Mouse (Mus musculus) right cerebral cortex, postnatal 14 days (tissue): ENCODE measurements around the gene Gprin2.
A peak's percentile ranks its signal among the peaks of the same experiment; 100 is the strongest.

Experiments
- DNase-seq: peaks from one replicate; pipeline ENCODE4 v3.0.0; 2022

Gprin2 gene

DNA sequence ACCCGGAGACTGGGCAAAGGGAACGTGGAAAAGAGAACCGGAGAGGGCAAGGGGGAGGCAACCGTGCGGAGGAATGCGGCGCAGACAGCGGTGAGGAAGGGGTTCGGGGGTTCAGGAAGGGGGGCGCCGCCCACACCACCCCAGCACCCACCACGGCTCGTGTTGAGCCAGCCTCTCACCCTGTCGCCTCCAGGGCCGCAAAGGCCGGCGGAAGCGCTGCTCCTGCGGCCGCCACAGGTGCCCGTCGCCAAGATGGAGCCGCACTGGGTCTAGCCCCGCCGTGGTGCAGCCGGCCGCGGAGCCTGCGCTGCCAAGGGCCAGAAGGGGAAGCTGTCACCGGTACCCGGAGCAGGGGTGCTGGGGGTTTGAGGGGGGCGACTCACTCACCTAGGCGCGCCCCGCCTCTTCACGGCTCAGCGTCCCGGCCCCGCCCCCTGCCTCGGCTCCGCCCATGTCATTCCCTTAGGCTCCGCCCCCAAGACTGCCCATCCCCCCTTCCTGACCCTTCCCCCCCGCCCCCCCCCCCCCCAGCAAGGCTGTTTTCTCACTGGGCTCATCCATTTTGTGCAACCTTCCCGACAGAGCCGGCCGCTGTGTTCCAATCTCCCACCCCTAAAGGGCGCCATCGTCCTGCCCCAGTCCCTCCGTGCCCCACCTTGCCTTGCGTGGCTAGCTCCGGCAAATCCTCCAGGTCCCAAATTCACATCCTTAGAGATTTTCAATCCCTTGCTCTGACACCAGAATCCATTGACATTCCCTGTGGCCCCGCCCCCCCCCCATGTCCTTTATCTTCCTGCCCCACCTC is at the start of gene Gprin2:
Gprin2 (minus strand) TSS at position 423 of the 805 bp plus-strand sequence.
- peak; percentile 57 for DNase-seq

DNA sequence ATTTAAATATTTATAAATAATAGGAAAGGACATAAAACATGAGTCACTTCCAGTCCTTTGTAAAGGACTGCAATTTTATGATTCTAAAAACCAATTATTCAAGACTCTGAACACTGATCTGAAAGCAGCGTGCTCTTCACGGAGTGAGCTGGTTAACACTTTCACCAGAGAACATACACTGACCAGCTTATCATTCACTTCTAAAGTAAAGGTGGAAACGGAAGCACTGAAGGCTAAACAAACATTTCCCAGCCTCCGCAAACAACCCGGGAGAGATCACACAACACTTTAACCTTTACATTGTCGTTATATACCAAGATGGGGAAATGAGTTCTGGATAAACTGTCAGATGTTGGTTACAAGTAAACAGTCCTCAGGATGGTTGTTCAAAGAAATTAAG is 39.2 kb upstream of the Gprin2 start:
- no peak for DNase-seq

DNA sequence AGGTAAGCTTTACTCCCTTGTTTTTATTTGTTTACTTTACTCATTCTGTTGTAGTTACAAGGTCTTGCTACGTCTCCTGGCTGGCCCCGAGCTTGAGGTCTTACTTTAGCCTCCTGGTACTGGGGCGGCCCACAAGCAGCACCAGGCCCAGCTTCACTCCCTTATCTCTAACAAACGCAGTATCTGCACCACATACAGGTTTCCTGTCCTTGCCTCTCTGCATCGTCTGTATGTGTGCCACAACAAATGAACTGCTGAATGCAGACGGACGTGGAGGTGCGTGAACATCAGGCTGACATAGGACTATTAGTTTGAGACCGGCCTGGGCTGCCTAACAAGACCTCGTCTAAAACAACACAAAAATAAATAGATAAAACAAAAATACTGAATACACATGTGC is 38.8 kb upstream of the Gprin2 start:
- DNase-seq: no peak

DNA sequence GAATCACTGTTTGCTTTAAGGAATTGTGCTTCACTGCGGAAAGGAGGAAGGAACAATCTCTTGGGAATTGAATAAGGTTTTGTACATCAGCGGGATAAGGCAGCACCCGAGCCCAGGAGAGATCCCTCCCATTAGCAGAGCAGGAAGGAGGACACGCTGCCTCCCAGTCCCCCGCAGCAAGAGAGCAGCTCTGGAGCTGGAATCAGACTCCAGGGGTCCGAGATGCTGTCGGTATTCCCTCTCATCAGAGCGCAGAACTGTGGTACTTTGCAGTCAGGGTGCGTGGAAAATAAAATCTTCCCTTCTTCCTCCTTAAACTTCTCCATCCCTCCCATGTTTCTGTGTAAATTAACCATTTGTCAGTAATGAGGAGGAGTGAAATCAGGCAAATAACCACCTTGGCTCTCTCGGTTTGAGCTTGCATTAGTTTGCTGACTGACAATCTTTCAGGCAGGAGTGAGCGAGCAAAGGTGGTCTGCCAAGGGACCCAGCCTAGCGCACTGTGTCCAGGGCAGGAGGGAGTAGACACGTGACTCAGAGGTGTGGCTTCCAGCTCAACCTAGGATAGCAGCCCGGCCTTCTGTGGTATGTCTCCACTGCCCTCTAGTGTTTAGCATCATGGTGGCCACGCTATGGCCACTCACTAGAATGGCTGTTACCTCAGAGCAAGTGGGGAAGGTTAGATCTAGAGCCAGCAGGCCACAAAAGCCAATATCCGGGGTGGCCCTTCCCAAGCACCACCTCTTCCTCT is 33.4 kb upstream of the Gprin2 start:
- DNase-seq: peak; percentile 22

DNA sequence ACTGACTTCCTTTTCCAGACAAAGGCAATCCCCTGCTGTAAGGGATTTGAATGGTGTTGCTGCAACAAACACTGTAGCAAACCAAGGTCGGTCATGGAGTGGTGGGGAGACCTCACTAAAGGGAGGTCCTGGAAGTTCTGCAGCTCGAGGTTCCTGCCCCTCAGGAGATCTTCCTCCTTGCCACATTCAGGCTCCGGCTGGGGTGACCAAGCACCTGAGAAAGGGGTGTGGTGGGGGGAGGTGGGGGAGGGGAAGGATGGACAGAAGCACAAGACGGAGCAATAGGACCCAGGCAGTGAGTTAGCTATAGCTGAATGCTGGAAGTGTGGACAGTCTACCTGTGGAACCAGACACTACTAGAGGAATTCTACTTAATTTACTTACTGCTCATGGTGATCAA is 32.4 kb upstream of the Gprin2 start:
- DNase-seq: no peak

DNA sequence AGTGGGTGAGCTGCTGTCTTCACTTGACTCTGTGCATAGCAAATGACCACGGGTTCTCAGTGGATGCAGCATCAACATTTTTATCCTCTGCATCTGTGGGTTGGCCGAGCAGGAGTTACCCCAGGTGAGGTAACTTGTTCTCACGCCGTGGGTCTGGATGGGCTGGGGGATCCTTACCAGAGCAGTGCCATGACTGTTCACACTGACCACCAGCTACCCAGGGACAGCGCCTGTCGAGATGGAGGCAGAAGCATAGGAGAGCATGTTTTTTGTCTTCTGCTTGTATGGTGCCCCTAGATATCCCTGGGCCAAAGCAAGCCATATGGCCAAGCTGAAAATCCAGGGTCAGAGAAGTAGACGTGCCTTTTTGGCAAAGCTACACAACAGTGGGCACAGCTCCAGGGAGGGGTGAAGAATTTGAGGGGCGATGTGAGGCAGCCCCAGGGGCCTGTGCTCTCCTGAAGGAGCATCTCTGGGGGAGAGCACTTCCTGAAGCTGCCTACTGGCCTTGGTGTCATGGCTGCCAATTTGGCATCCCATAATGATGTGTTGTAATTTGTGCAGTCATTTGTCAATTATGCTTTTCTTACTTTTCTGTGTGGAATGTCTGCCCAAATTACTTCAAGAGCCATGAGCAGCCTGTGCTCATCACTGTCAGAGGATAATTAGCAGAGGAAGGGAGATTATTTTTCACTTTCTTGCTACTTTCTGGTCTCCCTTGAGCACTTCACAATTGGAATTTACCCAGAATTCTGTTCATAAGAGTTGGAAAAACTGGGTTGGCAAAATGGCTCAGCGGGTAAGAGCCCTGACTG is 31.6 kb upstream of the Gprin2 start:
- DNase-seq: no peak

DNA sequence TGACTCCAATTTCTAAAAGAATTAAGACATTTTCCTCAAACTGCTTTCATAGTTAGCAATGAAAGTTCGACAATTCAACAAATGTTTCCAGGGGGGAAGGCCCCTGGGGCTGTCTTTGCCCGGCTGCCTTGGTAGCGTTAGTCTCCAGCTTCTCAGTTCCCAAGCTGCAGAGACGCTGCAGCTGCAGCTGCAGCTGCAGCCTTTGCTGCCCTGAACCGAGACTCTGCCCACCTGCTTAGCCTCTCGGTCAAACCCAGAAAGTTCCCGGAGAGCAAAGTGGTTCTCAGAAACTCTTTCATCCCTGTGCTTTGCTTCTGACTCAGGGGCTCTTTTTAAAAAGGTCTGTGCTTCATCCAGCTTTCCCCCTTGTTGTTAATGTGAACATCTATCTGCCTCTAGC is 30.9 kb upstream of the Gprin2 start:
- DNase-seq: no peak

DNA sequence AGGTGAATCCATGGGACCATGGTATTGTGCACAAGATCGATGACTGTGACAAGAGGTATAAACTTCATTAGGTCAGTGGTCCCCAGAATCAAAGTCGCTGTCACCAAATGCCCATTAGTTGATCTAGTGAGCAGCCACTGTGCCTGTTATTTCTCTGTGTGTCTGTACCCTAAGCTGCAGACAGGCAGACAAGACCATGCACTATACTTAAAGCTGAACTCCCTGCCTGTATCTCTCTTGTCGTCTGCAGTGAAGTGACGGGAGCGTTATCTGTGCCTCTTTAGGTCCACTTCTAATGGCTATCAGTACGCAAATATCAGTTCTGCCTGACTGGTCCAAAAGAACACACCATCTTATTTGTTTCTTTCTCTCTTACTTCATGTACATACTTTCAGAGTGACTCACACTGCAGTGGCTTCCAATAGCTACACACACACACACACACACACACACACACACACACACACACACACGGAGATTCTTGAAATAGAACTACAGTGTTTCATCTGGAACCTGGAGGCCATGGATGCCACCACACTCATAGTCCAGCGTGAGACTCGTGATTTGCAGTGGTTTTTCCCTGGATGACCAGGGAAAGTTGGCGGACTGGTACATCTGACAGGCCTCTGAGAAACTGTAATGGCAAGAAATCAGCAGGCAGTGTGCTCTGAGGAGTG is 27.5 kb upstream of the Gprin2 start:
- no peak for DNase-seq

DNA sequence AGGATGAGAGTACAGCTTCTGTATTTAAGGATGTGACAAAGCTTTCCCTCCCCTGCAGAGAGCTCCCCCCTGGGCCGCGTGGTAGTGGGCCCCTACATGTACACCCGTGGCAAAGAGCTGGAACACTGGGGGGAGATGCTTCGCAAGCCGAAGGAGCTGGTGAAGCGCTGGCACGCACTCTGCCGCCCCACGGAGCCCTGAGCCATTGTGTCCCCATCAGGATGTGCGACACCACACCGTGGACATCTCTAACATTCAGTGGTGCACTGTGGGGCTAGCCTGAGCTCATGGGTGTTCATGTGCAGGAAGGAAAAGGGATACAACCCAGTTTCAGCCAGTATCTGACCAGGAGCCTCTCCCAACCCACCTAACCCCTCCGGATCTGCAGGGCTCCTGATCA is 26.5 kb upstream of the Gprin2 start:
- DNase-seq: no peak

DNA sequence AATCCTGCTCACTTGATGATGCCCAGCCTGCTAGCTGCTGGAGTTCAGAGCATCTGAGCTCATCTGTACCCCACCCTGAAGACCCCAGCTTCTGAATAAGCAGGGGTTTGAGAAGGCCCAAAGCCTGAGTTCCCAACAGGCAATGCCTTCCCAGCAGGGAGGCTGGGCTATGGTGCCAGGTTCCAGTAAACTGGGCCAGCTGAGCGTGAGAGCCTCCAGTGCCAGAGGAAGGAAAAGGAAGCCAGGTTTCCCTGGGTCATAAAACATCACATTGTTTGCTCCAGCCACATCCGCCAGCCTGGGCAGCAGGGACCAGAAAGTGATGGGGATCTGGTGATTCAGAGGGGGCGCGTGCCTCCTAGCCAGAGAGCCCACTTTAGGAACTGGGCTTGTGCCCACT is 25.1 kb upstream of the Gprin2 start:
- no peak for DNase-seq

DNA sequence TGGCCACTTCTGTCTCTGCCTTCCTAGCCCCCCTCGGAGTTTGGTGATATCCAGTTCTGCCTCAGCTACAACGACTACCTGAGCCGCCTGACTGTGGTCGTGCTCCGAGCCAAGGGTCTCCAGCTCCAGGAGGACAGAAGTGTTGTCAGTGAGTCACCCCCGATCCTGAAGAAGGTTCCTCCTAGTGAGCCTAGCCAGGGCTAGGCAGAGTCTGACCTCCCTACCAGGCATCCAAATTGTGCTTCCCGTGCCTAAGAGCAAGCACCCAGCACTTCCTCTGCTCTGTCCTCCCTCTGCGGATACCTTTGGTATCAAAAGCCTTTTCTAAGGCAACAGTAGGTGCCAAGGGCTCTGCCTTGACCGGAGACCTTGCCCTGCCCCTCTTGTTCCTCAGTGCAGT is 24.5 kb upstream of the Gprin2 start:
- DNase-seq: no peak

DNA sequence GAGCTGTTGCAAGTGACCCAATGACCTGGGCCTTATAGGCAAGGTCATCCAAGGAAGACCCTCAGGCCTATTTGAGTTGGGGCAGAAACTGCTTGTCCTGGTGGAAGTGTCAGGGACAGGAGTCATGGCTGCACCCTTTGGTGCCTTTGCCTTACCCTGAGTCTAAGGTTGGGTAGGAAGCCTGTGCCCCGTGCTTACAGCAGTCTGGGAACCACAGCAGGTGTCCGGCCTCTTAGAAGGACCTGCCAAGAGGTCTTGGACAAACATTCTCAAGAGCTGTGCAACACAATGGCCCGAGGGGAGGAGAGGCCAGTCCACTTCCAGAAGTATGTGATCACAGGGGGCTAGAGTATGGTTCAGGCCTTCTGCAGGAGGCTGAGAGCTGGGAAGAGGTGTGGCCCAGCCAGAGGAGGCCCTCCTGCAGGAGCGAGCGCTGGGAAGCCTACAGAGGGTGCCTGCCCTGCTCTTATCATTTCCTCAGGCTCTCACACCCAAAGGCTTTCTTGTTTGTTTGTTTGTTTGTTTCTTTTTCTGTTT is 22.0 kb upstream of the Gprin2 start:
- DNase-seq: no peak

DNA sequence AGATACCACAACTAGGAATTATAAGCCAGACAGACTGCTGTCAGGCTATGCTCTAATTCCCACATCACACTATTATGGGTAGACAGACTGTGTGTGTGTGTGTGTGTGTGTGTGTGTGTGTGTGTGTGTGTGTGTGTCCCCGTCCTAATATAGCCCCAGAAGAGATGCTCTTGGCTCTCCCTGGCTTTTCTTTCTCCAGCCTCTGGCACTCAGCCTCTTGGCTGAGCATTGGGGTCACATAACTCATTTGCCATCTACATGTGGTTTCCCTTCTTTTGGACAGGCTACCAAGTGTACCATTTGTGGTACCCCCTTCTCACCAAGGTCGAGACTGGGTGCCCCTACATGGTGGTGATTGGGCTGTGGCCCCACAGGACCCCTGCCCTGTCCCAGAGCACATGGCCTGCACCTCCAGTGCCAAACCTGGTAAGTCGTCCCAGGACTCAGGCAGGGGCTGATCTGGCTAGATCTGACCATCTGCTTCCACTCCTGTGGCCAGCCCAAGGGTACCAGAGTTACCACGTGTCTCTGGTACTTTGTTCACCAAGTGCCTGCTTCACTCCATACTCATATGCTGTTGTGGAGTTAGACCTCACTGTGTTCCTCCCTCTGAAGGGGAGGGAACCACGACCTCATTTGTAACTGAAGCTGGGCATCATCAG is 20.1 kb upstream of the Gprin2 start:
- no peak for DNase-seq

DNA sequence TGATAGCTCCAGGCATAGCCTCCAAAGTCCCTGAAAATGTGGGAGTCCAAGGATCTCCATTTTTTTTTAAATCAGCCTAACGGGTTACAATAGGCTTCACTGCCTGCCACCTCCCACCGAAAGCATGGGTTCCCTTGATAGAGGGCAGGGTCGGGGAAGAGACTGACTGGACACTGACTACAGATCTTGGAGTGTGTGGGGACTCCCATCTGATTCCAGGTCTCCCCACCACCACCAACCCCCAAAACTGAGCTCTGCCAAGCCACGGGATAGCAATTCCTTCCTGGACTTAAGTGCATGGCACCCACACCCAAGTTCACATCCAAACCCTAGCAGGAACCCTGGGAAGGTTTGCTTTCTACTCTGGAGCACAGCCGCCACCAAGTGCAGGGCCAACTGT is 19.0 kb upstream of the Gprin2 start:
- no peak for DNase-seq

DNA sequence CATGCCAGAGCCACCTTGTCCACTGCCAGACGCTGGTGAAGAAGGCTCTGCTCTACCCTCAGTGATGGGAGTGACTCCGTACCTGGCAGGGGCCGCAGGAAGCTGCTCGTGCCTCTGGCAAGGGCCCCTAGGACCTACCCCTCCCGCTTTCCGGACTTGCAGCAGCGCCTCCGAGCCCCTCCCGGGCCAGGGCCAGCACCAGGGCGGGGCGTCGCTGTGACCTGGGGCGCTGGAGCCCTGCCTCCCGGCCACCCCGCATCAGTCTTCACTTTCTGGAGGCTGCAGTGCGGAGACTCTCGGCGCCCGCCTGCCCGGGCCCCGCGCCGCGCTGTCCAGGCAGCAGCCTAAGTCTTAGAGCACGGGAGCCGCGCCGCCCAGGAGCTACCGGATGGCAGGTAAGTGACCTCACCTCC is 18.3 kb upstream of the Gprin2 start:
- no peak for DNase-seq

DNA sequence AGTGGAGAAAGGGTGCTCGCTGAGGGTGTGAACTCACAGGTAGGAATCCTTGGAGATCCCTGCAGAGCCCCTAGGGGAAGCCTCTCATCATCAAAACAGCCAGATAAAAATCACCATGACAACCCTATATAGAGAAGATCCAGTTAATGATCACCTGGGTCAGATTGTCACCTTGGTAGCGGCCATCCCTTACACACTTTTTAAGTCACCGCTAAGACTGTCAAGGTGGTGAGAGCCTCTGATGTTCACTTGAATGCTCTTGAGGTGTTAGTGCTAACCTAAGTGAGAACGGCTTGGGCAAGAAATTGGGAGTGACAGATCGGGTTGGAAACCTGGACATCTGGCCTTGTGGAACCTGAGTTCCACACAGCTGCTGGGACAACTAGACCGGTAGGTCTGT is 17.8 kb upstream of the Gprin2 start, which contains the start of gene Syt15:
Syt15 (plus strand) TSS at position 301 of the 400 bp plus-strand sequence.
- no peak for DNase-seq

DNA sequence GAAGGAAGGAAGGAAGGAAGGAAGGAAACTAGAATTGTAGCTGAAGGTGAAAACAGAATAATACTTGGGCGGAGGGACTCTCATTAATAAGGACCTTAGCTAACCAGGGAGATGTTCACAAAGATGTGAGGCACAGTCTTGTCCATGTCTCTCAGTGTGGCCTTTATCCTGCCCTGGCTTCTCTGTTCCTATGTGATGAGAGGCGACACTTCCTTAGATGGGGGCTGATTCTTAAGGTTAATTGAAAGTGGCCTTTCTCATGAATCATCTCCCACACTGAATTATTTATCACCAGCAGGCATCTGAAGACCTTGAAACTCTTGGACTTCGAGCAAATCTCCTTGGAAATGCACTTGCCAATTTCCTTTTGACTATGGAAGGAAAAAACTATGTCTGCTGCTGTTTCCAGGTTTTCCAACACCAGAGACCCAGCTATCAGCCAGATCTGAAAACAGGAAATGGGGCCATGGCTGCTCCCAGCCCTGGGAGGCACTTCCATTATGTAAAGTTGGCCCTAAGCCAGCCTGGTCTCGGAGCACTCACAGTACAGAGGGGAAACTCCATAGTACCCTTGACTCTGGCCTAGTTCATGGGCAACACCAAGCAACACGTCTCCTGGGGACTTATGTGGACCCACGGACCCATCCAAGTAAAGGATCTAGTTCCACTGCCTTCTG is 14.1 kb upstream of the Gprin2 start:
- no peak for DNase-seq

DNA sequence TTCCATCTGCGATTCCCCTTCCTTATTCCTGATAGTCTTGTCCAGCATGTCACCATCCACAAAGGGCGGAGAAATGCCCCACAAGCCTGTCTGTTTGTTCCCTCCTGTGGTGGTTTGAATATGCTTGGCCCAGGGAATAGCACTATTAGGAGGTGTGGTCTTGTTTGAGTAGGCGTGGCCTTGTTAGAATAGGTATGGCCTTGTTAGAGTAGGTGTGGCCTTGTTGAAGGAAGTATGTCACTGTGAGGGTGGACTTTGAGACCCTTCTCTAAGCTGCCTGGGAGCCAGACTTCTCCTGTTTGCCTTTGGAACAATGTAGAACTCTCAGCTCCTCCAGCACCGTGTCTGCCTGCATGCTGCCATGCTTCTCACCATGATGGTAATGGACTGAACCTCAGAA is 8.5 kb upstream of the Gprin2 start:
- DNase-seq: no peak

DNA sequence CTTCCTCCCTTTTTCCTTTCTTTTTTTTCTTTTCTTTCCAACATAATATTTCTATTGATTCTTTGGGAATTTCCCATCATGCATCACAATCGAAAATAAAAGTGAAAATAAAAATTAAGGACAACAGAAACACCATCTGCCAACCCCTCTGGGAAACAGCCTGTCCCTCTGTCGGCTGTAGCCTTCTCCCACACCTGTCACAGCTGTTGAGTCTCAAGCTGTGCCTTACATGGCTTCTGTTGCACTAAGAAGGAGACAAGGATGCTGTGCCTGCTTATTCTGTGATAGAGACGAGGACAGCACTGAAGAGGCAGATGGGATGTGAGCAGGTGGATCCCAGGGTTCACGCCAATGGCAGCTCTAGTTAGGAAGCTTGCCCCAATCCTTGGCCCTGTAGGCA is 7.6 kb upstream of the Gprin2 start:
- DNase-seq: no peak

DNA sequence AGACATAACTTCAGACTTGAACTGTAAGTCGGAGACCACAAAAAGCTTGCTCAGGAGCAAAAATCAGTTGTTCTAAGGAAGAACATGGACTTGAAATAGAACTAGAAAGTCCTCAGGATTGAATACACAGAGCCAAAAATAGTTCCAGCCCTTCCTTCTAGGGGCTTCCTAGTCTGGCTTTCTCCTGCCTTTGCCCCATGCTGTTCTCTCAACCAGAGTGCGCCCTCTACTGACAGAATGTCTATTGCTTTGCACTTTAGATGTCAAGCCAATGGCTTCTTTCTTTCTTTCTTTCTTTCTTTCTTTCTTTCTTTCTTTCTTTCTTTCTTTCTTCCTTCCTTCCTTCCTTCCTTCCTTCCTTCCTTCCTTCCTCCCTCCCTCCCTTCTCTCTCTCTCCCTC is 7.2 kb upstream of the Gprin2 start:
- peak; percentile 64 for DNase-seq

DNA sequence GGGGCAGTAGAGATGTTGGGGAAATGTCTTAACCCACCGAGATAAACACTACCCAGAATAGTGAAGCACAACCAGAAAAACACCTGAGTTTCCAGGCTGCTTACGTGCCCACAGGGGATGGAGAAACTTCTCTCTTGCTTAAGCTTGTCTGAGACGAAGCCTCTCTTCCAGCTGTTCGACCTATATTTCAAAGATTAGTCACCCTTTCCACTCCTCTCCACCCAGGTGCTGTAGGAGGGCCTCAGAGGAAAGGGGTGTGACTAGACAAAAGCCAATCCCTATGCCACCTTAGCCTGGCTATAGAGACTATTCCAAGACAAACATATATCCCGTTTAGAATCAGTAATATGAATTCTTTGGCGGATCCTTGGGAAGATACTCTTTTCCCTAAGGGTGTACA is 6.5 kb upstream of the Gprin2 start:
- no peak for DNase-seq
